Mouse (Mus musculus) thymus, adult 2 months (tissue): ENCODE results near the gene Pim3. TPM values are rescaled to one million over a fixed set of nuclear protein-coding genes. Genes with fewer than 3 reads are reported as not detected.

Source experiments
- DNase-seq: peaks from one replicate; pipeline ENCODE4 v3.0.0; 2021
- H3K27ac ChIP-seq: fragments of 200-500 bp; 2 replicates; pipeline ENCODE4 v1.5.1; 2012; ENCODE audit warnings: low read length, control low read depth; ENCODE audit not compliant: control insufficient read depth, insufficient read depth
- H3K27me3 ChIP-seq: fragments of 200-500 bp; 2 replicates; pipeline ENCODE4 v1.6.1; 2012; ENCODE audit warnings: mild to moderate bottlenecking, low read length, moderate library complexity, mixed read lengths; ENCODE audit not compliant: control insufficient read depth, insufficient read depth
- H3K36me3 ChIP-seq: fragments of 200-500 bp; 2 replicates; pipeline ENCODE4 v1.6.1; 2012; ENCODE audit warnings: mild to moderate bottlenecking, low read length, moderate library complexity; ENCODE audit not compliant: control insufficient read depth, insufficient read depth
- H3K4me1 ChIP-seq: fragments of 200-500 bp; replicated peaks from 2 replicates; pipeline ENCODE4 v1.6.1; 2012; ENCODE audit warnings: low read length; ENCODE audit not compliant: control insufficient read depth, insufficient read depth
- H3K4me3 ChIP-seq: fragments of 200-500 bp; 2 replicates; pipeline ENCODE4 v1.5.1; 2012; ENCODE audit warnings: mild to moderate bottlenecking, low read length, control low read depth, moderate library complexity; ENCODE audit not compliant: control insufficient read depth, insufficient read depth
- CTCF ChIP-seq: fragments of 200-500 bp; IDR thresholded peaks from 2 replicates; pipeline ENCODE4 v1.5.1; 2012; ENCODE audit warnings: mild to moderate bottlenecking, control low read depth, low read length, moderate library complexity, borderline replicate concordance; ENCODE audit not compliant: control insufficient read depth, poor library complexity, insufficient read depth; ENCODE audit errors: extremely low read depth
- POLR2A ChIP-seq: fragments of 200-500 bp; IDR thresholded peaks from 2 replicates; pipeline ENCODE4 v1.6.1; 2012; ENCODE audit warnings: mild to moderate bottlenecking, low read length, control low read depth, moderate library complexity; ENCODE audit not compliant: control insufficient read depth, poor library complexity, insufficient read depth; ENCODE audit errors: extremely low read depth
- WGBS: fragments of 180-500 bp; shearing (Covaris S2); methylation state at CpG from one replicate; pipeline ENCODE4 v1.1.7; 2018; 5-methylcytosine and 5-hydroxymethylcytosine counted together
- polyA plus RNA-seq: library from polyadenylated mRNA; depleted of rRNA; stranded (reverse); fragments of >200 nt; gene quantifications from 2 replicates; pipeline ENCODE4 v1.2.3, GENCODE M21; 2012; rRNA removed

The Pim3 gene
- polyA plus RNA-seq, 1 experiment, result 35.8 TPM

GRCm38 (mm10) chr15:88915046-88915445 is 53.1 kb downstream of the Pim3 start:
- DNase-seq, result no peak
- H3K27me3 ChIP-seq, result no peaks in the 10 kb centered on the region
- no peak overlapping the region for H3K27ac ChIP-seq
- 95% methylated on average over 7 of the region's 7 CpGs for WGBS
- no peak for TF ChIP-seq CTCF
- TF ChIP-seq POLR2A, result no peak
- no peaks in the 10 kb centered on the region for H3K4me1 ChIP-seq
- H3K4me3 ChIP-seq, result no peak overlapping the region
- H3K36me3 ChIP-seq, result no peaks in the 10 kb centered on the region

Other genes starting within 250 kb of the Pim3 start
- gene Brd1, start 128.0 kb upstream of the Pim3 start, polyA plus RNA-seq, result 35.8 and 38.4 TPM in 2 replicates
- gene Zbed4, start 110.5 kb upstream of the Pim3 start, polyA plus RNA-seq, result 36.6 and 41.3 TPM in 2 replicates
- 25.1 and 27.1 TPM in 2 replicates for gene Alg12, start 42.9 kb upstream of the Pim3 start, polyA plus RNA-seq
- gene Creld2, start 42.5 kb upstream of the Pim3 start, polyA plus RNA-seq, result 38.3 and 45.1 TPM in 2 replicates
- 0.05 and 0.06 TPM in 2 replicates for gene Ttll8, start 92.2 kb downstream of the Pim3 start, polyA plus RNA-seq
- 0.08 and 0.13 TPM in 2 replicates for gene Mlc1, start 116.8 kb downstream of the Pim3 start, polyA plus RNA-seq
- gene Mov10l1, start 120.7 kb downstream of the Pim3 start, polyA plus RNA-seq, result 0.20 and 2.2 TPM in 2 replicates
- gene Panx2, start 197.5 kb downstream of the Pim3 start, polyA plus RNA-seq, result 0.04 and 0.15 TPM in 2 replicates
- 81.2 and 86.3 TPM in 2 replicates for gene Trabd, start 212.9 kb downstream of the Pim3 start, polyA plus RNA-seq
- gene Selenoo, start 226.9 kb downstream of the Pim3 start, polyA plus RNA-seq, result 62.4 and 70.5 TPM in 2 replicates